Mouse (Mus musculus): ENCODE results near the gene Add3. TPM values are rescaled to one million over a fixed set of nuclear protein-coding genes. Genes with fewer than 3 reads are reported as not detected.

Add3 gene
- total RNA-seq, 2 experiments from 2014 or later: 36.6 to 43.8 TPM

DNA sequence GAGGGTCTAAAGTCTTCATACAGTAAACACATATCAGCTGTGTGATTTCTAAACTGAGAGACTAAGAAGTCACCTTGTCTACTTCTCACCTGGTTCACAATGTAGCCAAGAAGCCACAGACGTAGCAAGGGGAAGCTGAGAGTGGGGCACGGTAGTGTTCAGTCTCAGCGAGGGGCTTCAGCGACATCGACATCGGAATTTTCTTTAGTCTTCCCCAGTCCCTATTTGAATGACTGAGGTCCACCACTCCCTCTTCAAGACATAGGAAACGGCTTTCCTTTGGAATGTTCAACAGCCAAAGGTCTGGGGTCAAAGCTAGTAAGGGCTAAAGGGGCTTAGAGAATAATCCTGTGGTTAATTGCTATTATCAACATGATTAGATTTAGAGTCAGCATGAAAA is 121.8 kb downstream of the Add3 start:
- no peak for ATAC-seq (replicated peaks; ENCODE audit: poor library complexity)

GRCm38 (mm10) chr19:53263859-53264733 is 123.9 kb downstream of the Add3 start:
- ATAC-seq (replicated peaks; ENCODE audit: poor library complexity): peak; percentile 44

DNA sequence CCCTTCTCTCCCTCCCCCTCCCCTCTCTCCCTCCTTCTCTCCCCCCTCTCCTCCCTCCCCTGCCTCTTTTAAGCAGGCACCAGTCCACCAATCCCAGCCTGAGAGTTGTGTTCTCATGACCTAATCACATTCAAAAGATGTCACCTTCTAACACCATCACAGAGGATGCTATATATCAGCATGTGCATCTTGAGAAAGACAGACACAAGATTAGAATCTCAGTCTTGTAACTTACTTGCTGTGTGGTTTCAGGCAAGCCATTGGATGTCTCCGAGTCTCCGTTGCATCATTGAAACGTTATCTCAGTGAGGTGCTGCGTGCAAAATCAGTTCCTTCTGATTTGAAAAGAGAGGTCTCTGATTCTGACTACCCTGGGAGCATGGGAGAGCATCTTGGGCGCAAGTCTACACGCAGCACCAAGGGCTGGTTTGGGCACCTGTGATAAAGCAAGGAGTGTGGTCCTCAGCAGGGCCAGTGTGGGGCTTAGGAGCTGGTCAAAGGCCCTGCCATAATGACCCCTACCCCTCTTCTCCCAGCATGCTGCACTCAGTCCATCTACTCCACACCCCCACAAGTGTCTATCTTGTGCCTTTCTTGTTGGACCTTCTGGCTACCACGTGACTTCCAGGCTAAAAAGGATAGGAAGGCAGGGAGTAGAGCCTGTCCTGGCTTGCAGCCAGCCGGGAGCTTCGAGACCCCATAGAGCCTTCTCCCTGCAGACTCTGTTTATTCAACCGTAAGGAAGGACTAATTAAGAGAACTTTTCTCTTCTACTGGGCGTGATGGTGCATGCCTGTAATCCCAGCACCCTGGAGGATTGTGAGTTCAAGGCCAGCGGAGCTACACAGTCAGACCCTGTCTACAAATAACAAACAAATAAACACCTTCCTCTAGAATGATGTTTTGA is 124.8 kb downstream of the Add3 start:
- no peak for ATAC-seq (replicated peaks; ENCODE audit: poor library complexity)

DNA sequence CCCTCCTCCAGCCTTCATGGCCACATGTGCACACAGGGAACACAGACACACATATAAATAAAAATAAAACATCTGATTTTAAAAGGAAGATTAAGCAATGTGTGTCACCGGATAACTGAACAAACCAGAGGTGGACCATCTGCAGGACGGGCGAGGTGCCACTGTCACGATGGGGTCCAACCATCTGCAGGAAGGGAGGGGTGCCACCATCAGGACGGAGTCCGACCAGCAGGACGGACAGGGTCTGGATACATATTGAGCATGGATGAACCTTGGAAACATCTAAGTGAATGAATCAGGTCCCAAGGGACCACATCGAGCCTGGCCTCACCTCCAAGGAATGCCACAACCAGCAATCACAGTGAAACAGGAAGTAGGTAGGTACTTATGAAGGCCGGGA is 127.1 kb downstream of the Add3 start:
- no peak for ATAC-seq (replicated peaks; ENCODE audit: poor library complexity)

- ATAC-seq (replicated peaks; ENCODE audit: poor library complexity): peak; percentile 70
Measured at GRCm38 (mm10) chr19:53273055-53273722, 132.9 kb downstream of the Add3 start.

GRCm38 (mm10) chr19:53273781-53274428 is 133.7 kb downstream of the Add3 start:
- ATAC-seq (replicated peaks; ENCODE audit: poor library complexity): peak; percentile 73

DNA sequence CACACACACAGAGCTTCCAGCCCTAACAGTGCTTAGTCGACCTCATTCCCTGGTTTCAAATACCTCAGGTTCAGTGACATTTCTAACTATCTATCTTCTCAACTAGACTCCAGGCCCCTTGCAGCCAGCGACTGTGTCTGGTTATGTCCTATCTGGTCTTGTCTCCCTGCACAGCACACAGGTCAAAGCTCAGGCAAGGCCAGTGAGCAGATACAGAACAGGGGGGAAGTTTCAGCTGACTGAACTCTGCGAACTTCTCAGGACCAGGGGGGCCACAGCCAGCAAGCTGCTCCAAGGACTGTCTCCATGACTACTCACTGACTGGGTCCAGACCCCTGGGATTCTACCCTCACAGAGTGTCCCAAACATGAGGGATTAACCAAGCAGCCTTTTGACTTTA is 135.0 kb downstream of the Add3 start:
- ATAC-seq (replicated peaks; ENCODE audit: poor library complexity): no peak

DNA sequence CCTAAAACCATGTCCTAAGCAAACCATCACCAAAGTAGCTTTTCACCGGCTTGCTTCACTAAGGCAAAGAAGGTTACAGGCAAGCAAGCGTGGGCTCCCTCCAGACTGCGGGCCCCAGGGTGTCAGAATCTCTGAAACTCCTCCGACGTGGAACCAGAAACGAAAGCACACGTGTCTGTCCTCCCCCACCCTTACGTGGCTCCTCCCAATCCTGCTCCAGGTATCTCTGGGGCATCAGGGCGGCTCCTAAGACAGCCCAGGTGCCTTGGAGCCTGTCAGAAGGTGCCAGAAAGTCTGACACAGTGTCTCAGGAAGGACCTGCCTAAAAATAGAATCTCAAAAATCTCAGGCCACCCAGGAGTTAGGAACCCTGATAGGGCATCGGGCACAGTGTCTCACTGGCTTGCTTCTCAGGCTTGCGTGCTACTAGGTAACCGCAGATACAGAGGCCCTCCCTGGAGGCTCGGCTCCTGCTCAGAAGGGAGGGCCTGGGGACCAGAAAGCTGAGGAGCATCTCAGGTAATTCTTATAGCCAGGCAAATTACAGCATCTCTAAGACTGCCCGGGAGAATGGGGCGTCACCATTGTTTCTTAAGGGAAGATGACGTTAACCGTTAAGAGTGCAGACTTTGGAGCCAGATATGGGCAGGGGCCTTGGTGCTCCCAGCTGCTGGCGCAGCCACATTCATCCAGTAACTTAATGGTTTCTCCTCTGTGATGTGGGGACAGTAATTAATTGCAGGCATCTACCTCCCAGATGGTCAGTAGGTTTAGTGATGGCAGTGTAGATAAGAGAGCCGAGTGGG is 136.9 kb downstream of the Add3 start:
- no peak for ATAC-seq (replicated peaks; ENCODE audit: poor library complexity)

DNA sequence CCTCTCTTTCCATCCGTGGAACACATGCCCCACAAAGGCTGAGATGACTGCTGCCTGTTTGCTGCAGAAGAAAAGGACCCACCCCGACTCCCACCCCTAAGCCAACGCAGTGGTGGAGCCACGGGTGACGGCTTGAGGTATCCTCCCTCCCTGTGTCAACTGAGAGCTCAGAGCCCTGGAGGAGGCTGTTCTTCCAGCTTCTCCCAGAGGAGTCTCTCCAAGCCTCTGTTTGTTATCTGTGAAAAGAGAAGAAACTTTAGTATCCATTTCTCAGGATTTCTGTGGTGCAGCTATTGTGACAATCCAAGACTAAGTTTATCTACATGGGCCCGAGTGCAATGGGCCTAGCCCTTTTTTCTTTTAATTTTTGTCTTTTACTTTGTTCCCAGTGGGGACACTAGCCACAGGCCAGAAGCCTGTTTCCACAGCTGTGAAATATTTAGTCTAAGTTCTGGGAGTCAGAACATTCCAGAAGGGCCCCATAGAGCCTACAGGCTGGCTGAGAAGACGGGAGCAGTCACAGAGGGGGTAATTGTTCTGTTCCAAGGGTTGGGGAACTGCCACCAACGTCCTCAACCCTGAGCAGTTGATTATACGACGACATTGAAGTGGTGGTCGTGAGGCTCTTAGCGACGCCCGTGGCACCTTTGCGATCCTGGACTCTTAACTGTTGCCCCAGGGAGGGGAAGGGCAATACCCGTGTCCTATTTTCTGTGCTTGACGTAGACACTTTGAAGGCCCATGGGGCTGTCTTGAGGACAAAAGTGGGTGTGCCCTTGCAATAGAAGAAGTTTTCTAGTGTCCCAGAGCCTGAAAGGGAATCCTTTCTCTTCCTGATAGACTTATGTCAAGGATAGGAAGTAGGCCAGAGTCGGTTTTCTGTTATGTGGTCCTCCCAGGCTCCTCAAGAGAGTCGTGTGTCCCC is 138.5 kb downstream of the Add3 start:
- no peak for ATAC-seq (replicated peaks; ENCODE audit: poor library complexity)

GRCm38 (mm10) chr19:53280254-53280653 is 140.0 kb downstream of the Add3 start:
- ATAC-seq (replicated peaks; ENCODE audit: poor library complexity): no peak

- ATAC-seq (replicated peaks; ENCODE audit: poor library complexity): no peak
Measured at GRCm38 (mm10) chr19:53282571-53282970, 142.3 kb downstream of the Add3 start.

- no peak for ATAC-seq (replicated peaks; ENCODE audit: poor library complexity)
Measured at GRCm38 (mm10) chr19:53283742-53284141, 143.5 kb downstream of the Add3 start.

- peak; percentile 86 for ATAC-seq (replicated peaks; ENCODE audit: poor library complexity)
Measured at GRCm38 (mm10) chr19:53284268-53285208, 144.3 kb downstream of the Add3 start.

DNA sequence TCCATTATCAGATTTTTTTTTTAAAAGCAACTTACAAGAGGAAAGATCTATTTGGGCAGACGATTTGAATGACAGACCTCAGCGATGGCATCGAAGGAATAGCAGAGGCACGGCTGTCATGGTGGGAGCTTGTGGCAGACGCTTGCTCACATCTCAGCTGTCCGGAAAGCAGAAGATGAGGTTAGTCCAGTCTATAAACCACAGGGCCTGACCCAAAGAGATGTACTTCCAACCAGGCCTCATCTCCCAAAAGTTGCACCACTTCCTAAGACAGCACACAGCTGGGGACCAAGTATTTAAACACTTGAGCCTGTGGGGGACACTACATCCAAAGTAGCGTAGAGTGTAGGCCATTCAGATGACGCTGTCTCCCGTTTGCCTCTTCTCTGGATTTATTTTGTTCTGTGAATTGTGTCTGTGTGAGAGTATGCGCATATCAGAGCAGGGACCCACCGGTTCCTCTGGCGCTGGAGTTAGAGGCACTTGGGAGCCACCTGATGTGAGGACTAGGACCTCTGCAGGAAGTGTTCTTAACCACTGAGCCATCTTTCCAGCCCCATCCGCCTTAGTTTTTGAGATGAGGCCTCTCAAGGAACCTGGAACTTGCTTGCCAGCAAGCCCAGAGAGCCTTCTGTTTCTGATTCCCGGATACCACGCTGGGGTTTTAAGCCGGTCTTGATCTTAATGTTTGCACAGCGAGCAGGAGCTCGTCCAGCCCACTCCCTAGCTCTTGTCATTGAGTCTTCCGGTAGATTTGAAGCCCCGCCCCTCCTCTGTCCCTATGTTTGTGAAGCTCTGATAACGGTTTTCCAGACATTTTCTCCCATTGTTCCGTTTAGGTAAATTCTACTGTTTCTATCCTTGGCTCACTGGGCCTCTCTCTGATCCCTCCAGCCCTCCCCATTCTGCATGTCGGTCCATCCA is 156.3 kb downstream of the Add3 start:
- peak; percentile 68 for ATAC-seq (replicated peaks; ENCODE audit: poor library complexity)

Data from megakaryocyte progenitor cell, adult 5-6 weeks (primary cell).